Mouse (Mus musculus): ENCODE data around the gene Chp1. TPM values are rescaled to one million over a fixed set of nuclear protein-coding genes. Genes with fewer than 3 reads are reported as not detected.

Chp1 gene
- polyA plus RNA-seq, 1 experiment = 67.9 TPM

GRCm38 (mm10) chr2:119572471-119572870 lies 25.0 kb downstream of the Chp1 start:
- H3K36me3 ChIP-seq (ENCODE audit: control insufficient read depth, insufficient read depth) = peaks cover 24% of the 10 kb centered on the region
- H3K4me2 ChIP-seq (ENCODE audit: low read depth) = no peak overlapping the region
- no peak overlapping the region for H3K4me3 ChIP-seq
- H3ac ChIP-seq (ENCODE audit: control insufficient read depth, insufficient read length) = no peak overlapping the region
- no peak for TF ChIP-seq POLR2A (IDR thresholded peaks at IDR 0.05; ENCODE audit: insufficient read length, low read depth)
- TF ChIP-seq MYOD1 (IDR thresholded peaks at IDR 0.05; ENCODE audit: control insufficient read depth in 1 of 3, insufficient read length in 2 of 3, low read depth in 2 of 3) = no peak
- TF ChIP-seq REST (IDR thresholded peaks at IDR 0.05; ENCODE audit: insufficient read depth, insufficient read length) = no peak
- TF ChIP-seq CEBPB (IDR thresholded peaks at IDR 0.05; ENCODE audit: insufficient read depth, poor library complexity, severe bottlenecking) = no peak
- no peak for TF ChIP-seq MAX (IDR thresholded peaks at IDR 0.05; ENCODE audit: low read depth)
- no peak for TF ChIP-seq E2F4 (IDR thresholded peaks at IDR 0.05; ENCODE audit: insufficient read depth)
- no peak for TF ChIP-seq POLR2AphosphoS2 (IDR thresholded peaks at IDR 0.05; ENCODE audit: insufficient read length, low read depth)
- no peak for TF ChIP-seq MYOG (IDR thresholded peaks at IDR 0.05; ENCODE audit: control insufficient read depth in 1 of 3, insufficient read depth in 1 of 3, insufficient read length in 2 of 3, low read depth in 2 of 3)
- TF ChIP-seq TCF3 (IDR thresholded peaks at IDR 0.05; ENCODE audit: insufficient read length, low read depth) = no peak
- TF ChIP-seq TCF12 (IDR thresholded peaks at IDR 0.05; ENCODE audit: insufficient read depth, poor library complexity, severe bottlenecking) = no peak
- no peak for TF ChIP-seq SRF (IDR thresholded peaks at IDR 0.05; ENCODE audit: control insufficient read depth, insufficient read length, low read depth)
- TF ChIP-seq USF1 (IDR thresholded peaks at IDR 0.05; ENCODE audit: low read depth) = no peak
- no peaks in the 10 kb centered on the region for H3K79me2 ChIP-seq (ENCODE audit: control insufficient read depth, insufficient read depth)
- H3K27me3 ChIP-seq (ENCODE audit: control insufficient read depth, insufficient read depth, insufficient read length) = no peaks in the 10 kb centered on the region

DNA sequence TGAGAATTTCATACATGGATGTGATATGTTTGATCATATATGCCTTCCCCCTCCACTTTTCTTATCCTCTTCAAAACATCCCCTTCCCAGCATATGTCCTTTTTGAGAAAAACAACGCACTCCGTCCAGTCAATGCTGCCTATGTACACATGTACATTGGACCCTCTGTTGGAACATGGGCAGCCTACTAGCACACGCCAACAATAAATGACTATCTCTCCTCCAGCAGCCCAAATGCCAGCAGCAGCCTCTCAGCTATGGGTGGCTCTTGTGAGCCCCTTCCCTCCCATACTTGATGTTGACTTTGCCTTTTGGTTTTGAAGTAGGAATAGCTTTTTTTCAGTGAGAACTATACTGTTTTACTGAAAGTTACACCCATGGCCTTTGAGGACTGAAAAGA lies 34.1 kb downstream of the Chp1 start:
- Histone ChIP-seq H3ac (ENCODE audit: control insufficient read depth, insufficient read length) (no peak overlapping the region), H3K36me3 (ENCODE audit: control insufficient read depth, insufficient read depth) (no peaks in the 10 kb centered on the region), H3K79me2 (ENCODE audit: control insufficient read depth, insufficient read depth) (no peaks in the 10 kb centered on the region), H3K27me3 (ENCODE audit: control insufficient read depth, insufficient read depth, insufficient read length) (no peaks in the 10 kb centered on the region), H3K4me2 (ENCODE audit: low read depth) (no peak overlapping the region), H3K4me3 (no peak overlapping the region)
- TF ChIP-seq USF1 (IDR thresholded peaks at IDR 0.05; ENCODE audit: low read depth) = no peak
- no peak for TF ChIP-seq TCF12 (IDR thresholded peaks at IDR 0.05; ENCODE audit: insufficient read depth, poor library complexity, severe bottlenecking)
- TF ChIP-seq POLR2AphosphoS2 (IDR thresholded peaks at IDR 0.05; ENCODE audit: insufficient read length, low read depth) = no peak
- no peak for TF ChIP-seq SRF (IDR thresholded peaks at IDR 0.05; ENCODE audit: control insufficient read depth, insufficient read length, low read depth)
- TF ChIP-seq MYOD1 (IDR thresholded peaks at IDR 0.05; ENCODE audit: control insufficient read depth in 1 of 3, insufficient read length in 2 of 3, low read depth in 2 of 3) = no peak
- TF ChIP-seq POLR2A (IDR thresholded peaks at IDR 0.05; ENCODE audit: insufficient read length, low read depth) = no peak
- no peak for TF ChIP-seq MAX (IDR thresholded peaks at IDR 0.05; ENCODE audit: low read depth)

DNA sequence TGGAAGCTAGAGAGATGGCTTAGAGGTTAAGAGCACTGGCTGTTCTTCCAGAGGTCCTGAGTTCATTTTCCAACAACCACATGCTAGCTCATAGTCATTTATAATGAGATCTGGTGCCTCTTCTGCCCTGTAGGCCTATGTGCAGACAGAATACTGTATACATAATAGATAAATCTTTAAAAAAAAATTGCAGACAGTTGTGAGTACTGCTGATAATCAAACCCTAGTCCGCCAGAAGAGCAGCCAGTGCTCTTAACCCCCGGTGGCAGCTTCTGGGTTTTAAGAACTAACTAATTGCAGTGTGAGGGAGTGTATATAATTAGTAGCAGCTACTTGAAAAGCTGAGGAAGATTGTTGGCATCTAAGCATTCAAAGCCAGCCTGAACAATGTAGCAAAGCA lies 35.9 kb downstream of the Chp1 start:
- no peak for TF ChIP-seq MAX (IDR thresholded peaks at IDR 0.05; ENCODE audit: low read depth)
- TF ChIP-seq SRF (IDR thresholded peaks at IDR 0.05; ENCODE audit: control insufficient read depth, insufficient read length, low read depth) = no peak
- no peak for TF ChIP-seq CEBPB (IDR thresholded peaks at IDR 0.05; ENCODE audit: insufficient read depth, poor library complexity, severe bottlenecking)
- TF ChIP-seq POLR2A (IDR thresholded peaks at IDR 0.05; ENCODE audit: insufficient read length, low read depth) = no peak
- no peak for TF ChIP-seq TCF3 (IDR thresholded peaks at IDR 0.05; ENCODE audit: insufficient read length, low read depth)
- TF ChIP-seq MYOG (IDR thresholded peaks at IDR 0.05; ENCODE audit: control insufficient read depth in 1 of 3, insufficient read depth in 1 of 3, insufficient read length in 2 of 3, low read depth in 2 of 3) = no peak
- no peak for TF ChIP-seq MYOD1 (IDR thresholded peaks at IDR 0.05; ENCODE audit: control insufficient read depth in 1 of 3, insufficient read length in 2 of 3, low read depth in 2 of 3)
- no peak for TF ChIP-seq POLR2AphosphoS2 (IDR thresholded peaks at IDR 0.05; ENCODE audit: insufficient read length, low read depth)
- no peak for TF ChIP-seq TCF12 (IDR thresholded peaks at IDR 0.05; ENCODE audit: insufficient read depth, poor library complexity, severe bottlenecking)

DNA sequence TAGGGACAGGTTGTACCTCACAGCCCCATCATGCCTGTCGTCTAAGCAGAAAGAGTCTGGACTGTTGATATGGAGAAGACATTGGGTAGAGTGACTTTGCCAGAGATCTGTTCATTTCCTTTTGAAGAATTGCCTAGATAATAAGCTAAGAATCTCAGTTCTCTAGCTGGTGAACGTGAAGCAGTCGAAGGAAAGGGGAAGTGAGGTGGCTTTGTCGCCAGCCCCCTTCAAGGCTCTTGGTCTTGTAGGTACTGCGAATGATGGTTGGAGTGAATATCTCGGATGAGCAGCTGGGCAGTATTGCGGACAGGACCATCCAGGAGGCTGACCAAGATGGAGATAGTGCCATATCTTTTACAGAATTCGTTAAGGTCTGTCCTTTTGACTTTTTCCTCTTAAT lies 36.8 kb downstream of the Chp1 start:
- H3K27me3 ChIP-seq (ENCODE audit: control insufficient read depth, insufficient read depth, insufficient read length) = no peaks in the 10 kb centered on the region
- peaks cover 4% of the 10 kb centered on the region for H3K36me3 ChIP-seq (ENCODE audit: control insufficient read depth, insufficient read depth)
- TF ChIP-seq POLR2A (IDR thresholded peaks at IDR 0.05; ENCODE audit: insufficient read length, low read depth) (no peak), SRF (IDR thresholded peaks at IDR 0.05; ENCODE audit: control insufficient read depth, insufficient read length, low read depth) (no peak), REST (IDR thresholded peaks at IDR 0.05; ENCODE audit: insufficient read depth, insufficient read length) (no peak), POLR2AphosphoS2 (IDR thresholded peaks at IDR 0.05; ENCODE audit: insufficient read length, low read depth) (no peak), E2F4 (IDR thresholded peaks at IDR 0.05; ENCODE audit: insufficient read depth) (no peak), MAX (IDR thresholded peaks at IDR 0.05; ENCODE audit: low read depth) (no peak), TCF3 (IDR thresholded peaks at IDR 0.05; ENCODE audit: insufficient read length, low read depth) (no peak), CEBPB (IDR thresholded peaks at IDR 0.05; ENCODE audit: insufficient read depth, poor library complexity, severe bottlenecking) (no peak), USF1 (IDR thresholded peaks at IDR 0.05; ENCODE audit: low read depth) (no peak), MYOD1 (IDR thresholded peaks at IDR 0.05; ENCODE audit: control insufficient read depth in 1 of 3, insufficient read length in 2 of 3, low read depth in 2 of 3) (no peak), MYOG (IDR thresholded peaks at IDR 0.05; ENCODE audit: control insufficient read depth in 1 of 3, insufficient read depth in 1 of 3, insufficient read length in 2 of 3, low read depth in 2 of 3) (no peak), TCF12 (IDR thresholded peaks at IDR 0.05; ENCODE audit: insufficient read depth, poor library complexity, severe bottlenecking) (no peak)
- H3K79me2 ChIP-seq (ENCODE audit: control insufficient read depth, insufficient read depth) = no peaks in the 10 kb centered on the region
- no peak overlapping the region for H3K4me2 ChIP-seq (ENCODE audit: low read depth)
- no peak overlapping the region for H3ac ChIP-seq (ENCODE audit: control insufficient read depth, insufficient read length)
- no peak overlapping the region for H3K4me3 ChIP-seq

More for the DNA sequence above, 35.9 kb downstream of the Chp1 start:
- Histone ChIP-seq H3ac (ENCODE audit: control insufficient read depth, insufficient read length) (no peak overlapping the region), H3K4me3 (no peak overlapping the region), H3K27me3 (ENCODE audit: control insufficient read depth, insufficient read depth, insufficient read length) (no peaks in the 10 kb centered on the region), H3K79me2 (ENCODE audit: control insufficient read depth, insufficient read depth) (no peaks in the 10 kb centered on the region), H3K36me3 (ENCODE audit: control insufficient read depth, insufficient read depth) (peaks cover 4% of the 10 kb centered on the region), H3K4me2 (ENCODE audit: low read depth) (no peak overlapping the region)

- no peak overlapping the region for H3K4me3 ChIP-seq
- H3K79me2 ChIP-seq (ENCODE audit: control insufficient read depth, insufficient read depth) = no peaks in the 10 kb centered on the region
- peaks cover 7% of the 10 kb centered on the region for H3K36me3 ChIP-seq (ENCODE audit: control insufficient read depth, insufficient read depth)
- no peak for TF ChIP-seq MAX (IDR thresholded peaks at IDR 0.05; ENCODE audit: low read depth)
- TF ChIP-seq POLR2A (IDR thresholded peaks at IDR 0.05; ENCODE audit: insufficient read length, low read depth) = no peak
- TF ChIP-seq MYOG (IDR thresholded peaks at IDR 0.05; ENCODE audit: control insufficient read depth in 1 of 3, insufficient read depth in 1 of 3, insufficient read length in 2 of 3, low read depth in 2 of 3) = no peak
- no peak for TF ChIP-seq MYOD1 (IDR thresholded peaks at IDR 0.05; ENCODE audit: control insufficient read depth in 1 of 3, insufficient read length in 2 of 3, low read depth in 2 of 3)
- TF ChIP-seq E2F4 (IDR thresholded peaks at IDR 0.05; ENCODE audit: insufficient read depth) = no peak
- H3K27me3 ChIP-seq (ENCODE audit: control insufficient read depth, insufficient read depth, insufficient read length) = no peaks in the 10 kb centered on the region
- H3ac ChIP-seq (ENCODE audit: control insufficient read depth, insufficient read length) = no peak overlapping the region
- H3K4me2 ChIP-seq (ENCODE audit: low read depth) = no peak overlapping the region
These were observed 39.9 kb downstream of the Chp1 start for GRCm38 (mm10) chr2:119587383-119587782.

Data from myocyte (in vitro differentiated cells).